Comparison of ENCODE assay signal across 8 mouse cellular contexts in genomic region chr19:56997164-56997599, GRCm38 (mm10). TPM values are rescaled to one million over a fixed set of nuclear protein-coding genes. Genes with fewer than 3 reads are reported as not detected.
A peak's percentile ranks its signal among the peaks of the same experiment; 100 is the strongest.
DNase-seq lines count a peak whose midpoint lies in the region; ATAC-seq lines count a peak whose summit lies in the region.

No protein-coding gene starts in this region.

- ATAC-seq in embryonic facial prominence, embryonic 14.5 days (ENCODE audit: low read depth) = peak; percentile 90
- ATAC-seq in midbrain, embryonic 13.5 days = peak; percentile 64; the same call in 1 of the 2 replicates

- H3K4me2 ChIP-seq in embryonic facial prominence, embryonic 14.5 days (ENCODE audit: low read depth, low read length) = peak overlapping the region; percentile 41
- peak overlapping the region; percentile 25 for H3K4me2 ChIP-seq in midbrain, embryonic 13.5 days (replicated peaks)

- H3K9me3 ChIP-seq in embryonic facial prominence, embryonic 14.5 days (ENCODE audit: control insufficient read depth, low read length) = no peaks in the 10 kb centered on the region
- H3K9me3 ChIP-seq in limb, embryonic 10.5 days (replicated peaks) = no peaks in the 10 kb centered on the region
- H3K9me3 ChIP-seq in midbrain, embryonic 13.5 days = no peaks in the 10 kb centered on the region

- H3K9ac ChIP-seq in embryonic facial prominence, embryonic 14.5 days (ENCODE audit: low read depth, low read length) = 0 out of 2 replicates have a peak overlapping the region, but pooled peaks have one; percentile 35
- H3K9ac ChIP-seq in midbrain, embryonic 13.5 days (replicated peaks) = no peak overlapping the region

- peak; percentile 42 for DNase-seq in adrenal gland, postnatal 10 days
- DNase-seq in adrenal gland, adult 18-20 months (ENCODE audit: low spot score in 2 of 2) = no peak
- DNase-seq in embryonic facial prominence, embryonic 14.5 days (ENCODE audit: low spot score) = peak; percentile 91
- peak; percentile 40 for DNase-seq in heart, postnatal 4 days
- DNase-seq in limb, embryonic 10.5 days (ENCODE audit: low spot score) = peak; percentile 82
- no peak for DNase-seq in right cerebral cortex, adult 2 months (ENCODE audit: low spot score in 2 of 2)
- DNase-seq in cerebellum, adult 8-10 months = no peak

- H3K4me1 ChIP-seq in embryonic facial prominence, embryonic 14.5 days (ENCODE audit: control insufficient read depth, insufficient read depth, low read length) = peaks cover 13% of the 10 kb centered on the region
- peaks cover 32% of the 10 kb centered on the region for H3K4me1 ChIP-seq in limb, embryonic 10.5 days
- peaks cover 9% of the 10 kb centered on the region for H3K4me1 ChIP-seq in midbrain, embryonic 13.5 days (replicated peaks)

- H3K27ac ChIP-seq in embryonic facial prominence, embryonic 14.5 days (replicated peaks; ENCODE audit: low read depth, low read length) = peak overlapping the region; percentile 67
- H3K27ac ChIP-seq in limb, embryonic 10.5 days = peak overlapping the region; percentile 85
- H3K27ac ChIP-seq in midbrain, embryonic 13.5 days = no peak overlapping the region

- no peak overlapping the region for H3K4me3 ChIP-seq in embryonic facial prominence, embryonic 14.5 days (ENCODE audit: low read depth, low read length)
- peak overlapping the region; percentile 46 for H3K4me3 ChIP-seq in limb, embryonic 10.5 days
- H3K4me3 ChIP-seq in midbrain, embryonic 13.5 days (replicated peaks) = no peak overlapping the region

- 3% methylated on average over 10 of the region's 10 CpGs for WGBS in embryonic facial prominence, embryonic 14.5 days
- WGBS in limb, embryonic 10.5 days = 1% methylated on average over 10 of the region's 10 CpGs
- 5% methylated on average over 10 of the region's 10 CpGs for WGBS in midbrain, embryonic 13.5 days

- no peaks in the 10 kb centered on the region for H3K27me3 ChIP-seq in embryonic facial prominence, embryonic 14.5 days (replicated peaks; ENCODE audit: control insufficient read depth, insufficient read depth, low read length)
- H3K27me3 ChIP-seq in limb, embryonic 10.5 days (ENCODE audit: low read depth, poor library complexity, severe bottlenecking) = 0 out of 2 replicates have a peak, but pooled peaks cover 3% of the 10 kb centered on the region
- H3K27me3 ChIP-seq in midbrain, embryonic 13.5 days = no peaks in the 10 kb centered on the region

- H3K36me3 ChIP-seq in embryonic facial prominence, embryonic 14.5 days (ENCODE audit: control insufficient read depth, insufficient read depth, low read length) = no peaks in the 10 kb centered on the region
- H3K36me3 ChIP-seq in limb, embryonic 10.5 days = no peaks in the 10 kb centered on the region
- H3K36me3 ChIP-seq in midbrain, embryonic 13.5 days = no peaks in the 10 kb centered on the region

RNA-seq across cellular contexts. Expression of gene Afap1l2, which starts 10.8 kb away (rescaled TPM):
- total RNA-seq in adrenal gland, postnatal 10 days (2021) = 10 to 100 TPM; 11.4 to 17.4 TPM
- 10 to 100 TPM; 36.0 to 43.6 TPM for total RNA-seq in adrenal gland, adult 18-20 months (2021)
- 10.8 and 11.5 TPM in 2 replicates for polyA plus RNA-seq in embryonic facial prominence, embryonic 14.5 days (2014; fragmentation: Nextera tagmentation; extraction: Ambion mirVana)
- total RNA-seq in heart, postnatal 4 days (2021) = 10 to 100 TPM; 10.1 to 11.9 TPM
- 0.51 and 1.1 TPM in 2 replicates for polyA plus RNA-seq in limb, embryonic 10.5 days (2016; fragmentation: Nextera tagmentation; extraction: Ambion mirVana)
- polyA plus RNA-seq in midbrain, embryonic 13.5 days (2015; fragmentation: Nextera tagmentation; extraction: Ambion mirVana) = 5.5 TPM in 2 replicates

Comparison
In these comparisons a context has a peak if more than half of its experiments do, and no peak if none do; other contexts are left out.
1. DNase-seq: peak in adrenal gland, postnatal 10 days (single experiment), embryonic facial prominence, embryonic 14.5 days (single experiment), heart, postnatal 4 days (single experiment) and limb, embryonic 10.5 days (single experiment); none in adrenal gland, adult 18-20 months (0 of 2), right cerebral cortex, adult 2 months (0 of 2) and cerebellum, adult 8-10 months (single experiment).